9 mouse cellular contexts compared by ENCODE assay signal in the genomic region with DNA sequence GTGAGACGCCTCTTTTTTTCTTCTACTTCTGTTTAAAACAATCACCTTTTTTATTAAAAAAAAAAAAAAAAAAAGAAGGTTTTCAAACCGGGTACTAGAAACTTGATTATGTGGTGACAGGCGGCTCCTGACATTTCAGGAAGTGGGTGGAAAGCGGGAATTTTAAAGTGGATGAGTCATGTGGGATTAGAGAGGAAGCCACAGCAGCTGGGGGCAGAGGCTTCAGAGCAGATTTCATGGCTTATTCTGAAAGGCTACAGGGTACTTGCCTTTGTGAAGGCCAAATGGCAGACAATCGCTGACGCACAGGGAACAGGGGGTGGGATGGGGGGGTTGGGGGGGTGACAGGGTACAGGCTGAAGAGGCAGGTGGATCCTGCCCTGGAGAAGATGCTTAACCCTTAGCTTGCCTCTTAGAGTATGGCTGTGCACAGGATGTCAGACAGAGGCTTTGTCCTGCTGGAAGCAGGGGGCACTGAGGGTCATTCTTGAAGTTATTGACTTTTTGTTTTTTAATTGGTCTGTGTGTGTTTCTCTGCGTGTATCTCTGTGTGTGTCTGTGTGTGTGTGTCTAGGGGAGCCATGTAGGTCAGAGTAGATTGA.
DNase-seq lines count a peak whose midpoint lies in the region; TF ChIP-seq lines count a peak whose summit lies in the region.
"Had no signal": no experiment of that assay in that cellular context is flagged by ENCODE, and none has a peak within 500 bp of the region (broad histone marks: within the 10 kb centered on the region; RNA-seq: fewer than 3 reads in every experiment).

No protein-coding gene starts in this region.

- no peaks in the 10 kb centered on the region for H3K4me1 ChIP-seq in kidney, adult 2 months (ENCODE audit: control insufficient read depth, insufficient read depth, low read length)

- TF ChIP-seq POLR2A in kidney, adult 2 months (IDR thresholded peaks at IDR 0.05; ENCODE audit: low read depth, low read length), result no peak

- 28% methylated on average over 7 of the region's 7 CpGs for WGBS in kidney, adult 2 months

- H3K4me3 ChIP-seq in kidney, adult 2 months (ENCODE audit: insufficient read depth, low read depth, low read length), result no peak overlapping the region

- DNase-seq in adrenal gland, adult 2 months, result peak; percentile 30
- DNase-seq in adrenal gland, postnatal 4 days (ENCODE audit: low spot score in 2 of 2), result no peak
- peak; percentile 14 for DNase-seq in kidney, adult 2 months
- DNase-seq in kidney, adult 8-10 months, result no peak
- DNase-seq in 3134 (ENCODE audit: extremely low read depth, insufficient read length, low spot score), result peak; percentile 65
- DNase-seq in heart, postnatal 10 days, result peak; percentile 36 to 49
- no peak for DNase-seq in urinary bladder, postnatal 25 days (ENCODE audit: low spot score)
- no peak for DNase-seq in urinary bladder, postnatal 14 days (ENCODE audit: low spot score)
- DNase-seq: liver, postnatal 0 days had no signal

- intact Hi-C loops in heart, postnatal 10 days (cut with DNase I), result no loop called here

- no peak for TF ChIP-seq CTCF in kidney, adult 2 months (conservative IDR thresholded peaks at IDR 0.05; ENCODE audit: insufficient read depth, insufficient read length, low read depth, low read length)

- H3K36me3 ChIP-seq in kidney, adult 2 months (ENCODE audit: control insufficient read depth, insufficient read depth, low read length), result no peaks in the 10 kb centered on the region

- H3K27ac ChIP-seq in kidney, adult 2 months (ENCODE audit: insufficient read depth, low read depth, low read length), result no peak overlapping the region

- H3K27me3 ChIP-seq in kidney, adult 2 months (replicated peaks; ENCODE audit: control insufficient read depth, insufficient read depth, low read length), result no peaks in the 10 kb centered on the region

Comparison
In these comparisons a context has a peak if more than half of its experiments do, and no peak if none do; other contexts are left out.
1. DNase-seq: peak in adrenal gland, adult 2 months (single experiment), kidney, adult 2 months (single experiment), 3134 (single experiment) and heart, postnatal 10 days (2 of 2); none in adrenal gland, postnatal 4 days (0 of 2), kidney, adult 8-10 months (0 of 2), urinary bladder, postnatal 25 days (single experiment) and urinary bladder, postnatal 14 days (single experiment).